Mouse (Mus musculus): ENCODE data around the gene Hsd17b1. TPM values are rescaled to one million over a fixed set of nuclear protein-coding genes. Genes with fewer than 3 reads are reported as not detected.

The Hsd17b1 gene
- polyA plus RNA-seq, 2 experiments: 0.08 to 0.19 TPM

GRCm38 (mm10) chr11:101128996-101129577, 50.9 kb downstream of the Hsd17b1 start:
- H3K9ac ChIP-seq (replicated peaks): no peak overlapping the region
- DNase-seq (ENCODE audit: low read depth in 3 of 3, low spot score in 3 of 3) (no peak), ATAC-seq (ENCODE audit: insufficient read depth) (no peak)
- WGBS (ENCODE audit: insufficient replicate concordance): 68% methylated on average over 11 of the region's 11 CpGs
- H3K4me2 ChIP-seq (ENCODE audit: low read depth): no peak overlapping the region
- H3K4me1 ChIP-seq (replicated peaks; ENCODE audit: control insufficient read depth in 2 of 2, insufficient read depth in 2 of 2, low read length in 1 of 2): peaks cover 2 to 13% of the 10 kb centered on the region in 2 experiments; a peak in 2 of 4 replicates
- H3K27ac ChIP-seq: no peak overlapping the region
- H3K4me3 ChIP-seq (ENCODE audit: insufficient read depth in 1 of 2, low read depth in 2 of 2, low read length in 2 of 2): no peak overlapping the region
- no peaks in the 10 kb centered on the region; the same call in 1 of the 2 replicates for H3K9me3 ChIP-seq (ENCODE audit: control insufficient read depth, low read length)
- TF ChIP-seq EP300 (IDR thresholded peaks at IDR 0.05; ENCODE audit: low read depth) (no peak), CTCF (IDR thresholded peaks at IDR 0.05; ENCODE audit: low read depth) (no peak)
- H3K36me3 ChIP-seq (replicated peaks; ENCODE audit: control insufficient read depth, insufficient read depth, low read depth): peaks cover 9% of the 10 kb centered on the region; the same call in 1 of the 2 replicates
- no peaks in the 10 kb centered on the region for H3K27me3 ChIP-seq (ENCODE audit: control insufficient read depth, insufficient read depth, low read length)

Small RNA genes within 50 kb of the gene (microRNA-seq; reads per million reads assigned to microRNA genes)
- gene Mir6928: 2.5 reads per million

Other genes starting within 250 kb of the Hsd17b1 start
- gene Stat5b, start 227.7 kb upstream of the Hsd17b1 start, polyA plus RNA-seq (2012; rRNA removed): 10.6 and 12.4 TPM in 2 replicates
- gene Stat5b, start 227.7 kb upstream of the Hsd17b1 start, polyA plus RNA-seq (2014; fragmentation: Nextera tagmentation; extraction: Ambion mirVana): 16.4 and 19.3 TPM in 2 replicates
- gene Stat5a, start 219.1 kb upstream of the Hsd17b1 start, polyA plus RNA-seq (2012; rRNA removed): 7.8 and 8.5 TPM in 2 replicates
- 7.2 and 8.6 TPM in 2 replicates for gene Stat5a, start 219.1 kb upstream of the Hsd17b1 start, polyA plus RNA-seq (2014; fragmentation: Nextera tagmentation; extraction: Ambion mirVana)
- 15.0 and 17.7 TPM in 2 replicates for gene Stat3, start 138.9 kb upstream of the Hsd17b1 start, polyA plus RNA-seq (2012; rRNA removed)
- 27.2 and 27.4 TPM in 2 replicates for gene Stat3, start 138.9 kb upstream of the Hsd17b1 start, polyA plus RNA-seq (2014; fragmentation: Nextera tagmentation; extraction: Ambion mirVana)
- 5.0 and 7.0 TPM in 2 replicates for gene Cavin1, start 107.5 kb upstream of the Hsd17b1 start, polyA plus RNA-seq (2012; rRNA removed)
- 8.1 and 8.7 TPM in 2 replicates for gene Cavin1, start 107.5 kb upstream of the Hsd17b1 start, polyA plus RNA-seq (2014; fragmentation: Nextera tagmentation; extraction: Ambion mirVana)
- 28.3 and 29.5 TPM in 2 replicates for gene Atp6v0a1, start 69.0 kb upstream of the Hsd17b1 start, polyA plus RNA-seq (2012; rRNA removed)
- 37.8 and 40.3 TPM in 2 replicates for gene Atp6v0a1, start 69.0 kb upstream of the Hsd17b1 start, polyA plus RNA-seq (2014; fragmentation: Nextera tagmentation; extraction: Ambion mirVana)
- gene Naglu, start 8.4 kb upstream of the Hsd17b1 start, polyA plus RNA-seq (2012; rRNA removed): 3.4 and 4.0 TPM in 2 replicates
- 4.0 and 4.3 TPM in 2 replicates for gene Naglu, start 8.4 kb upstream of the Hsd17b1 start, polyA plus RNA-seq (2014; fragmentation: Nextera tagmentation; extraction: Ambion mirVana)
- gene Coasy, start 4.2 kb downstream of the Hsd17b1 start, polyA plus RNA-seq (2012; rRNA removed): 16.2 and 16.7 TPM in 2 replicates
- 17.7 and 19.9 TPM in 2 replicates for gene Coasy, start 4.2 kb downstream of the Hsd17b1 start, polyA plus RNA-seq (2014; fragmentation: Nextera tagmentation; extraction: Ambion mirVana)
- 16.8 and 18.6 TPM in 2 replicates for gene Mlx, start 8.9 kb downstream of the Hsd17b1 start, polyA plus RNA-seq (2012; rRNA removed)
- gene Mlx, start 8.9 kb downstream of the Hsd17b1 start, polyA plus RNA-seq (2014; fragmentation: Nextera tagmentation; extraction: Ambion mirVana): 21.9 and 26.8 TPM in 2 replicates
- gene Psmc3ip, start 17.0 kb downstream of the Hsd17b1 start, polyA plus RNA-seq (2012; rRNA removed): 7.3 and 16.8 TPM in 2 replicates
- gene Psmc3ip, start 17.0 kb downstream of the Hsd17b1 start, polyA plus RNA-seq (2014; fragmentation: Nextera tagmentation; extraction: Ambion mirVana): 21.6 and 22.0 TPM in 2 replicates
- gene Retreg3, start 41.5 kb downstream of the Hsd17b1 start, polyA plus RNA-seq (2012; rRNA removed): 19.3 and 20.4 TPM in 2 replicates
- gene Retreg3, start 41.5 kb downstream of the Hsd17b1 start, polyA plus RNA-seq (2014; fragmentation: Nextera tagmentation; extraction: Ambion mirVana): 5.3 and 6.7 TPM in 2 replicates
- gene Tubg1, start 41.5 kb downstream of the Hsd17b1 start, polyA plus RNA-seq (2012; rRNA removed): 12.4 and 13.8 TPM in 2 replicates
- 32.0 and 32.4 TPM in 2 replicates for gene Tubg1, start 41.5 kb downstream of the Hsd17b1 start, polyA plus RNA-seq (2014; fragmentation: Nextera tagmentation; extraction: Ambion mirVana)
- 0.13 and 0.14 TPM in 2 replicates for gene Tubg2, start 77.5 kb downstream of the Hsd17b1 start, polyA plus RNA-seq (2012; rRNA removed)
- gene Tubg2, start 77.5 kb downstream of the Hsd17b1 start, polyA plus RNA-seq (2014; fragmentation: Nextera tagmentation; extraction: Ambion mirVana): not detected in 2 replicates
- 0.11 and 0.16 TPM in 2 replicates for gene Cntnap1, start 92.1 kb downstream of the Hsd17b1 start, polyA plus RNA-seq (2012; rRNA removed)
- 0.08 TPM in 1 of 2 replicates, not detected in the other for gene Cntnap1, start 92.1 kb downstream of the Hsd17b1 start, polyA plus RNA-seq (2014; fragmentation: Nextera tagmentation; extraction: Ambion mirVana)
- gene Plekhh3, start 92.9 kb downstream of the Hsd17b1 start, polyA plus RNA-seq (2012; rRNA removed): 1.1 TPM in 2 replicates
- gene Plekhh3, start 92.9 kb downstream of the Hsd17b1 start, polyA plus RNA-seq (2014; fragmentation: Nextera tagmentation; extraction: Ambion mirVana): 1.0 TPM in 2 replicates
- gene Ccr10, start 97.0 kb downstream of the Hsd17b1 start, polyA plus RNA-seq (2012; rRNA removed): not detected in 2 replicates
- gene Ccr10, start 97.0 kb downstream of the Hsd17b1 start, polyA plus RNA-seq (2014; fragmentation: Nextera tagmentation; extraction: Ambion mirVana): not detected in 2 replicates
- 6.8 and 8.8 TPM in 2 replicates for gene Ezh1, start 148.1 kb downstream of the Hsd17b1 start, polyA plus RNA-seq (2012; rRNA removed)
- gene Ezh1, start 148.1 kb downstream of the Hsd17b1 start, polyA plus RNA-seq (2014; fragmentation: Nextera tagmentation; extraction: Ambion mirVana): 7.9 and 8.1 TPM in 2 replicates
- 15.1 and 17.5 TPM in 2 replicates for gene Ramp2, start 167.6 kb downstream of the Hsd17b1 start, polyA plus RNA-seq (2012; rRNA removed)
- gene Ramp2, start 167.6 kb downstream of the Hsd17b1 start, polyA plus RNA-seq (2014; fragmentation: Nextera tagmentation; extraction: Ambion mirVana): 19.0 and 19.2 TPM in 2 replicates
- gene Vps25, start 175.3 kb downstream of the Hsd17b1 start, polyA plus RNA-seq (2012; rRNA removed): 35.1 and 36.3 TPM in 2 replicates
- gene Vps25, start 175.3 kb downstream of the Hsd17b1 start, polyA plus RNA-seq (2014; fragmentation: Nextera tagmentation; extraction: Ambion mirVana): 88.6 and 90.0 TPM in 2 replicates
- 5.3 and 5.4 TPM in 2 replicates for gene Wnk4, start 182.2 kb downstream of the Hsd17b1 start, polyA plus RNA-seq (2012; rRNA removed)
- 6.4 and 6.9 TPM in 2 replicates for gene Wnk4, start 182.2 kb downstream of the Hsd17b1 start, polyA plus RNA-seq (2014; fragmentation: Nextera tagmentation; extraction: Ambion mirVana)
- 0.44 and 0.68 TPM in 2 replicates for gene Cntd1, start 200.6 kb downstream of the Hsd17b1 start, polyA plus RNA-seq (2012; rRNA removed)
- 0.44 and 0.72 TPM in 2 replicates for gene Cntd1, start 200.6 kb downstream of the Hsd17b1 start, polyA plus RNA-seq (2014; fragmentation: Nextera tagmentation; extraction: Ambion mirVana)
- 58.7 and 84.8 TPM in 2 replicates for gene Coa3, start 200.7 kb downstream of the Hsd17b1 start, polyA plus RNA-seq (2012; rRNA removed)
- 109 and 122 TPM in 2 replicates for gene Coa3, start 200.7 kb downstream of the Hsd17b1 start, polyA plus RNA-seq (2014; fragmentation: Nextera tagmentation; extraction: Ambion mirVana)
- 22.7 and 60.5 TPM in 2 replicates for gene Becn1, start 223.9 kb downstream of the Hsd17b1 start, polyA plus RNA-seq (2012; rRNA removed)
- gene Becn1, start 223.9 kb downstream of the Hsd17b1 start, polyA plus RNA-seq (2014; fragmentation: Nextera tagmentation; extraction: Ambion mirVana): 86.2 and 93.6 TPM in 2 replicates
- 117 and 123 TPM in 2 replicates for gene Psme3, start 237.8 kb downstream of the Hsd17b1 start, polyA plus RNA-seq (2012; rRNA removed)
- gene Psme3, start 237.8 kb downstream of the Hsd17b1 start, polyA plus RNA-seq (2014; fragmentation: Nextera tagmentation; extraction: Ambion mirVana): 135 and 152 TPM in 2 replicates
- gene Aoc2, start 246.7 kb downstream of the Hsd17b1 start, polyA plus RNA-seq (2012; rRNA removed): 4.6 and 4.7 TPM in 2 replicates
- 0.97 and 1.0 TPM in 2 replicates for gene Aoc2, start 246.7 kb downstream of the Hsd17b1 start, polyA plus RNA-seq (2014; fragmentation: Nextera tagmentation; extraction: Ambion mirVana)